Mouse (Mus musculus) testis, adult 2 months (tissue): ENCODE data around the gene Hsd3b5.
"Not testable (repeated sequence)": the region's sequence is repeated elsewhere in the genome, so short reads cannot be mapped to it uniquely, and the experiment has no call there.

Experiments
- CTCF ChIP-seq: fragments of 200-500 bp; IDR thresholded peaks from 2 replicates; pipeline ENCODE4 v1.5.1; 2012; ENCODE audit warnings: low read depth, mild to moderate bottlenecking, inconsistent platforms, low read length, moderate library complexity; ENCODE audit not compliant: control insufficient read depth, insufficient read depth, insufficient replicate concordance
- POLR2A ChIP-seq: fragments of 200-500 bp; IDR thresholded peaks from 2 replicates; pipeline ENCODE4 v1.6.1; 2012; ENCODE audit warnings: low read depth, mild to moderate bottlenecking, inconsistent platforms, low read length, moderate library complexity; ENCODE audit not compliant: control insufficient read depth

DNA sequence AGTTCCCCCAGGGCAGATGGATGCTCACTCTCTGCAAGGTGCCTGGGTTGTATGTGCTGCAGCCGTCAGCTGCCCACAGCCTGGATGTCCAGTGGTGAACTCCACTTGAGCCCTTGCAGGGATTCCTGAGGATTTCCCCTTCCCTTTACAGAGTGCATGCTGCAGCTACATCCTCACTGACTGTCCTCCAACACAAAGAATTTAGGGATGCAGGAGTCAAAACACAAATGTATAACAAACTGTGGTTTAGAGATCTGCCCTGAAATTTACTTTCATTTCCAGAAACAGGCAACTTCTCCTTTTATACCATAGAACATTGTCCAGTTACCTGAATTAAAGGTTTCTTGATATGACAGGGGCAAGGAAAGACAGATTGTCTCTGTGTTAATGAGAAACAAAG lies 13.3 kb downstream of the Hsd3b5 start:
- TF ChIP-seq POLR2A, CTCF: not testable (repeated sequence)
